Mouse (Mus musculus) hindbrain, embryonic 16.5 days (tissue): ENCODE results near the gene Upf3a. TPM values are rescaled to one million over a fixed set of nuclear protein-coding genes. Genes with fewer than 3 reads are reported as not detected.
"Not testable (repeated sequence)": the region's sequence is repeated elsewhere in the genome, so short reads cannot be mapped to it uniquely, and the experiment has no call there.

Experiments used
- ATAC-seq: fragments of 200-750 bp; cut with Nextera tagmentation; 2 replicates; pipeline ENCODE4 v1.8.0; 2017; ENCODE audit warnings: moderate TSS enrichment, moderate library complexity
- H3K27ac ChIP-seq: fragments of 300-500 bp; sonication (generic); 2 replicates; pipeline ENCODE4 v1.5.1; 2014; ENCODE audit warnings: low read depth, mild to moderate bottlenecking, control low read depth, low read length, moderate library complexity
- H3K27me3 ChIP-seq: fragments of 300-500 bp; sonication (generic); replicated peaks from 2 replicates; pipeline ENCODE4 v1.6.1; 2014; ENCODE audit warnings: low read length; ENCODE audit not compliant: control insufficient read depth, insufficient read depth
- H3K36me3 ChIP-seq: fragments of 300-500 bp; sonication (generic); 2 replicates; pipeline ENCODE4 v1.6.1; 2014; ENCODE audit warnings: mild to moderate bottlenecking, low read length, moderate library complexity, mixed read lengths; ENCODE audit not compliant: control insufficient read depth, insufficient read depth
- H3K4me1 ChIP-seq: fragments of 300-500 bp; sonication (generic); 2 replicates; pipeline ENCODE4 v1.6.1; 2014; ENCODE audit warnings: low read depth, low read length; ENCODE audit not compliant: control insufficient read depth, insufficient read depth
- H3K4me2 ChIP-seq: fragments of 300-500 bp; sonication (generic); 2 replicates; pipeline ENCODE4 v1.6.1; 2014; ENCODE audit warnings: mild to moderate bottlenecking, low read length, control low read depth, moderate library complexity
- H3K4me3 ChIP-seq: fragments of 300-500 bp; sonication (generic); 2 replicates; pipeline ENCODE4 v1.5.1; 2014; ENCODE audit warnings: mild to moderate bottlenecking, low read length, control low read depth, moderate library complexity
- H3K9ac ChIP-seq: fragments of 300-500 bp; sonication (generic); 2 replicates; pipeline ENCODE4 v1.6.1; 2014; ENCODE audit warnings: low read depth, mild to moderate bottlenecking, control low read depth, low read length, moderate library complexity
- H3K9me3 ChIP-seq: fragments of 300-500 bp; sonication (generic); 2 replicates; pipeline ENCODE4 v1.6.1; 2014; ENCODE audit warnings: mild to moderate bottlenecking, low read length, moderate library complexity; ENCODE audit not compliant: control insufficient read depth
- WGBS: fragments of 180-500 bp; shearing (Covaris S2); extraction: QIAGEN DNeasy Blood & Tissue Kit; methylation state at CpG from one replicate; pipeline ENCODE4 v1.1.7; 2014; 5-methylcytosine and 5-hydroxymethylcytosine counted together
- polyA plus RNA-seq: library from polyadenylated mRNA; unstranded; fragments of >200 nt; fragmentation: Nextera tagmentation; extraction: Ambion mirVana; gene quantifications from 2 replicates; pipeline ENCODE4 v1.2.1, GENCODE M21; 2015

Upf3a gene
- polyA plus RNA-seq, 1 experiment from 2014 or later: 40.8 TPM

DNA sequence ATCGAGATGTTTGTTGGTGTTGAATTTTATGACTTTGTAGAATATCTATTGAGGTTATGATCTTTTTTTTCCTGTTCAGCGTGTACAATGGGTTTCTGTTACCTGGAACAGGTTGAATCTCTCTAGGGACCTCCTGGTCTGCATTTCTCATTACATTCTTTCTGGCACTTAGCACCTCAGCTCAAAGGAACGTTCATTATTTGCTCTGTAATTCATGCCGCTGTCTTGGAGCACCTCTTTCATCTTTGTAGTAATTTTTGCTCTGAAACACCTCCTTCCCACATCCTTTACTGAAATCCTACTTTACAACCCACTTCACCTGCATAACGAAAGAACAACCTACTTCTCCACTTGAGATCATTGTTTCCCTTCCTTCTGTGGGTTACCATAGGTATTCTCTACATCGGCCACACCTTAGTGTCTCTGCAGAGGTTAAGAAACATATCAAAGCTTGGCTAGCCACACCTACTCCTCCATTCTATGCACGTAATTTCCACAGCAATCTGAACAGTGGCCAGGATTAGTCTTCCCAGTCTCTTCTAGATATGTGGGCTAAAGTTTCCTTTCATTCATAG, 43.3 kb downstream of the Upf3a start:
- H3K4me1 ChIP-seq: no peaks in the 10 kb centered on the region
- no peak for ATAC-seq
- H3K27me3 ChIP-seq: no peaks in the 10 kb centered on the region
- H3K9ac ChIP-seq: no peak overlapping the region
- no peak overlapping the region for H3K4me3 ChIP-seq
- no peaks in the 10 kb centered on the region for H3K9me3 ChIP-seq
- WGBS: 81% methylated on average over 7 of the region's 7 CpGs
- H3K27ac ChIP-seq: no peak overlapping the region
- H3K4me2 ChIP-seq: no peak overlapping the region
- H3K36me3 ChIP-seq: no peaks in the 10 kb centered on the region

DNA sequence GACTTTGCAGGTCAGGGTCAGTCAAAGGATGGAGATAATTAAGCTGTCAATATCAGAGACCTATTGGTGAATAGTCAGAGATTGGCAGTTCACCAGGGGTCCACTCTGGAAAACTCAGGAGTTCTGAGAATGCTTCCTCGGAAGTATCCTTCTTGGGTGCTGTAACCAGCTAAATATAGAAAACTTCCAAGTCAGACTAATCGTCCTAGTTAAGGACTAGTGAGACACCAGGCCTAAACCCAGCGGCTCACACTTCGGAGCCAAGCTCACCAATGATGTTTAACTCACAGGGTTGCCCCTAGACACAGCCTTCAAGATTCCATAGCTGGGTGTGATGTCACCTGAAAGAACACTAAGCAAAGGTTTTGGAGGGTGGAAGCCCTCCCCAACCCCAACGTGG, 52.9 kb downstream of the Upf3a start, which contains the start of gene AF366264:
Gene AF366264, minus strand, starts transcription at position 101 of the 400 bp plus-strand sequence.
- H3K9me3 ChIP-seq, H3K4me3 ChIP-seq, H3K27me3 ChIP-seq, H3K27ac ChIP-seq, H3K9ac ChIP-seq, H3K36me3 ChIP-seq, ATAC-seq, H3K4me2 ChIP-seq, H3K4me1 ChIP-seq: not testable (repeated sequence)
- WGBS: 88% methylated on average over 5 of the region's 5 CpGs

DNA sequence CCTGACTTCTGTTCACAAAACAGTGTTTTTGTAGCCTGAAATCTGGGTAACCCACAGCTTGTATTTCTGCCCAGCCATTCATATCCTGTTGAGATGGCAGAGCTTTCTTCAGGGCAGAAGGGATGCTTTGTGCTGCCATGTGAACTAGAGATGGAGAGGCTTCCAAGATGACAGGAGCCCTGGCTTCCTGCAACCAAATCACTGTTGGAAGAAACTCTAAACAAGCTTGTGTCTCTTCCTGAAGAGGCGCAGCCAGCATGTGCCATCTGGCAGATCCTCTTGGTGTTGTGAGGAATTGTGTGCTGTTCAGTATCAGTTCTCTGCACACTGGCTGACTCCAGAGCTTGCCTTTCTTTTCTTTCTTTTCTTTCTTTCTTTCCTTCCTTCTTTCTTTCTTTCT, 57.9 kb downstream of the Upf3a start:
- H3K4me2 ChIP-seq, H3K9ac ChIP-seq, H3K36me3 ChIP-seq, ATAC-seq, H3K9me3 ChIP-seq, H3K27me3 ChIP-seq, H3K4me3 ChIP-seq, H3K27ac ChIP-seq, H3K4me1 ChIP-seq: not testable (repeated sequence)
- 92% methylated on average over 1 of the region's 1 CpGs for WGBS

Other genes starting within 250 kb of the Upf3a start
- not detected in 2 replicates for gene 1700029H14Rik, start 223.2 kb upstream of the Upf3a start, polyA plus RNA-seq
- gene Rasa3, start 108.0 kb upstream of the Upf3a start, polyA plus RNA-seq: 43.5 and 46.3 TPM in 2 replicates
- 1.0 and 1.9 TPM in 2 replicates for gene Cfap97d2, start 79.7 kb upstream of the Upf3a start, polyA plus RNA-seq
- gene Cdc16, start 27.9 kb upstream of the Upf3a start, polyA plus RNA-seq: 142 and 149 TPM in 2 replicates
- gene AF366264, start 52.8 kb downstream of the Upf3a start, polyA plus RNA-seq: not detected in 2 replicates
- gene Champ1, start 84.0 kb downstream of the Upf3a start, polyA plus RNA-seq: 43.1 and 50.6 TPM in 2 replicates
- 147 and 169 TPM in 2 replicates for gene Coprs, start 104.7 kb downstream of the Upf3a start, polyA plus RNA-seq